Mouse (Mus musculus) limb, embryonic 15.5 days (tissue): ENCODE data around the gene Tab3. TPM values are rescaled to one million over a fixed set of nuclear protein-coding genes. Genes with fewer than 3 reads are reported as not detected.

Experiments
- ATAC-seq: fragments of 200-750 bp; cut with Nextera tagmentation; 2 replicates; pipeline ENCODE4 v1.8.0; 2017; ENCODE audit warnings: low read depth, moderate TSS enrichment; ENCODE audit not compliant: insufficient number of reproducible peaks, low FRiP score, low TSS enrichment
- H3K27ac ChIP-seq: fragments of 300-500 bp; sonication (generic); 2 replicates; pipeline ENCODE4 v1.5.1; 2015; ENCODE audit warnings: moderate library complexity, mild to moderate bottlenecking, inconsistent platforms
- H3K27me3 ChIP-seq: fragments of 300-500 bp; sonication (generic); 2 replicates; pipeline ENCODE4 v1.6.1; 2015; ENCODE audit warnings: inconsistent platforms
- H3K36me3 ChIP-seq: fragments of 300-500 bp; sonication (generic); 2 replicates; pipeline ENCODE4 v1.6.1; 2015; ENCODE audit warnings: inconsistent platforms
- H3K4me1 ChIP-seq: fragments of 300-500 bp; sonication (generic); 2 replicates; pipeline ENCODE4 v1.6.1; 2015; ENCODE audit warnings: inconsistent platforms
- H3K4me2 ChIP-seq: fragments of 300-500 bp; sonication (generic); 2 replicates; pipeline ENCODE4 v1.6.1; 2015; ENCODE audit warnings: mild to moderate bottlenecking, inconsistent platforms
- H3K4me3 ChIP-seq: fragments of 300-500 bp; sonication (generic); 2 replicates; pipeline ENCODE4 v1.5.1; 2015; ENCODE audit warnings: mild to moderate bottlenecking, inconsistent platforms
- H3K9ac ChIP-seq: fragments of 300-500 bp; sonication (generic); 2 replicates; pipeline ENCODE4 v1.6.1; 2015; ENCODE audit warnings: inconsistent platforms
- H3K9me3 ChIP-seq: fragments of 300-500 bp; sonication (generic); 2 replicates; pipeline ENCODE4 v1.6.1; 2016; ENCODE audit warnings: inconsistent platforms
- WGBS: fragments of 180-500 bp; shearing (Covaris S2); methylation state at CpG from one replicate; pipeline ENCODE4 v1.1.7; 2015; 5-methylcytosine and 5-hydroxymethylcytosine counted together
- polyA plus RNA-seq: library from polyadenylated mRNA; unstranded; fragments of >200 nt; fragmentation: Nextera tagmentation; extraction: Ambion mirVana; gene quantifications from 2 replicates; pipeline ENCODE4 v1.2.1, GENCODE M21; 2015

The Tab3 gene
- 2.8 and 3.9 TPM in 2 replicates for polyA plus RNA-seq

- H3K36me3 ChIP-seq: no peaks in the 10 kb centered on the region
- H3K27ac ChIP-seq: peak within 1 kb of the TSS; percentile 54; the same call in 1 of the 2 replicates
- H3K4me2 ChIP-seq: peak within 1 kb of the TSS; percentile 45
- 23% methylated on average over 64 of the region's 64 CpGs for WGBS
- no peaks in the 10 kb centered on the region for H3K4me1 ChIP-seq
- H3K9me3 ChIP-seq: no peaks in the 10 kb centered on the region
- H3K9ac ChIP-seq: peak within 1 kb of the TSS; percentile 68
- peak within 1 kb of the TSS; percentile 65 for H3K4me3 ChIP-seq
- H3K27me3 ChIP-seq: no peaks in the 10 kb centered on the region
- ATAC-seq: peak; percentile 95
Measured at GRCm38 (mm10) chrX:85573532-85574181, at the start of gene Tab3. TSS of gene Tab3 (plus strand) at chrX:85574022.

GRCm38 (mm10) chrX:85525545-85525944 is 48.3 kb upstream of the Tab3 start:
- no peak for ATAC-seq
- Histone ChIP-seq H3K27ac (no peak overlapping the region), H3K9ac (no peak overlapping the region), H3K4me1 (no peaks in the 10 kb centered on the region), H3K9me3 (no peaks in the 10 kb centered on the region), H3K4me3 (no peak overlapping the region), H3K36me3 (no peaks in the 10 kb centered on the region), H3K27me3 (no peaks in the 10 kb centered on the region), H3K4me2 (no peak overlapping the region)
- 54% methylated on average over 1 of the region's 1 CpGs for WGBS

GRCm38 (mm10) chrX:85526263-85527019 is 47.4 kb upstream of the Tab3 start:
- H3K4me3 ChIP-seq: no peak overlapping the region
- H3K9ac ChIP-seq: no peak overlapping the region
- no peak overlapping the region for H3K4me2 ChIP-seq
- no peak overlapping the region for H3K27ac ChIP-seq
- 62% methylated on average over 5 of the region's 5 CpGs for WGBS
- H3K36me3 ChIP-seq: no peaks in the 10 kb centered on the region
- no peaks in the 10 kb centered on the region for H3K27me3 ChIP-seq
- H3K9me3 ChIP-seq: no peaks in the 10 kb centered on the region
- no peaks in the 10 kb centered on the region for H3K4me1 ChIP-seq
- no peak for ATAC-seq

GRCm38 (mm10) chrX:85558931-85559330 is 14.9 kb upstream of the Tab3 start:
- WGBS: 84% methylated on average over 2 of the region's 2 CpGs
- no peak for ATAC-seq
- H3K4me2 ChIP-seq: no peak overlapping the region
- H3K9me3 ChIP-seq: no peaks in the 10 kb centered on the region
- H3K4me3 ChIP-seq: no peak overlapping the region
- H3K4me1 ChIP-seq: no peaks in the 10 kb centered on the region
- no peaks in the 10 kb centered on the region for H3K36me3 ChIP-seq
- H3K27me3 ChIP-seq: no peaks in the 10 kb centered on the region
- H3K9ac ChIP-seq: no peak overlapping the region
- H3K27ac ChIP-seq: no peak overlapping the region

DNA sequence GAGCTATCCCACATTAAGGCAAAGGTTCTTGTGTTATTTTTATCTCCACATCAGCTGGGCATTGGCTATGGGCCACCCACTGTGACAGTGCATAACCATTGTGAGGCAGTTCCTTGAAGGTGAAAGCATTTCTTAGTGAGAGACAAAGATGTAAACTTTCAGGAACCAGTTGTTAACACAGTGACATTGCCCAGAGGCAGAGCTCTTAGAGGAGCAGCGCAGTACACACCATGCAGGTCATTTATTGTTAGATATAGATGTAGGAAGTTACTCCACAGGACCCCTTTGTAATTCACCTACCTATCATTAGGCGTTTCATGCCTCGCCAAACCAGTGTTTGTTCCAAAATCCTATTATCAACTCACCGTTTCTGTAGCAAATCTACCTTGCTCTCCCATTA is 7.6 kb upstream of the Tab3 start:
- Histone ChIP-seq H3K36me3 (no peaks in the 10 kb centered on the region), H3K9me3 (no peaks in the 10 kb centered on the region), H3K27ac (no peak overlapping the region), H3K27me3 (no peaks in the 10 kb centered on the region), H3K9ac (no peak overlapping the region), H3K4me3 (no peak overlapping the region), H3K4me1 (no peaks in the 10 kb centered on the region), H3K4me2 (no peak overlapping the region)
- no peak for ATAC-seq
- WGBS: 86% methylated on average over 4 of the region's 4 CpGs

GRCm38 (mm10) chrX:85574182-85574541 is 340 bp downstream of the Tab3 start:
- no peaks in the 10 kb centered on the region for H3K9me3 ChIP-seq
- 16% methylated on average over 26 of the region's 34 CpGs for WGBS
- 0 out of 2 replicates have a peak overlapping the region, but pooled peaks have one; percentile 54 for H3K27ac ChIP-seq
- H3K27me3 ChIP-seq: no peaks in the 10 kb centered on the region
- H3K9ac ChIP-seq: peak overlapping the region; percentile 68
- peak overlapping the region; percentile 65 for H3K4me3 ChIP-seq
- ATAC-seq: peak; percentile 33; the same call in 1 of the 2 replicates
- no peaks in the 10 kb centered on the region for H3K4me1 ChIP-seq
- peak overlapping the region; percentile 45 for H3K4me2 ChIP-seq
- H3K36me3 ChIP-seq: no peaks in the 10 kb centered on the region

GRCm38 (mm10) chrX:85576310-85576709 is 2.5 kb downstream of the Tab3 start:
- H3K4me1 ChIP-seq: no peaks in the 10 kb centered on the region
- no peak overlapping the region for H3K27ac ChIP-seq
- H3K4me2 ChIP-seq: no peak overlapping the region
- H3K27me3 ChIP-seq: no peaks in the 10 kb centered on the region
- no peak for ATAC-seq
- no peak overlapping the region for H3K9ac ChIP-seq
- WGBS: 60% methylated on average over 6 of the region's 6 CpGs
- no peaks in the 10 kb centered on the region for H3K9me3 ChIP-seq
- H3K36me3 ChIP-seq: no peaks in the 10 kb centered on the region
- H3K4me3 ChIP-seq: no peak overlapping the region

DNA sequence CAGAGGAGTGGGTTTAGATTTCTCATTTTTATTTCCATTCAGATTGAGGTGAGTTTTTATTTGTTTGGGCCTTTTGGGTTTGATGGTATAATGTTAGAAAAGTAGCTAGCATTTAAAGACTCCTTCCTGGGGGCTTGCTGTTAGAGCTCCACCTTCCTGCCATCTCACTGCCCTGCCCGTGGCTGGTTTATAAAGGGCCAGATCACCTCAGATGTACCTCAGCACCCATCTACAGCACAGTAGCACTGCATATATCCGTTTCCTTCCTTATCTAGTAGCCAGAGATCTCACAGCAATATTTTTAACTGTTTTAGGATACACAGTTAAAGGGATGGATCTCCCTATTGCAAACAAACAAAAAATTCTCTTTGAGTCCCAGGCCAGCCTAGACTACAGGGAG is 6.9 kb downstream of the Tab3 start:
- Histone ChIP-seq H3K4me3 (no peak overlapping the region), H3K36me3 (no peaks in the 10 kb centered on the region), H3K27me3 (no peaks in the 10 kb centered on the region), H3K9ac (no peak overlapping the region), H3K27ac (no peak overlapping the region), H3K4me2 (no peak overlapping the region), H3K4me1 (no peaks in the 10 kb centered on the region), H3K9me3 (no peaks in the 10 kb centered on the region)
- no peak for ATAC-seq
- WGBS: 49% methylated on average over 2 of the region's 2 CpGs

GRCm38 (mm10) chrX:85582517-85582916 is 8.7 kb downstream of the Tab3 start:
- Histone ChIP-seq H3K4me2 (no peak overlapping the region), H3K4me1 (no peaks in the 10 kb centered on the region), H3K9ac (no peak overlapping the region), H3K36me3 (no peaks in the 10 kb centered on the region), H3K27ac (no peak overlapping the region), H3K4me3 (no peak overlapping the region), H3K9me3 (no peaks in the 10 kb centered on the region), H3K27me3 (no peaks in the 10 kb centered on the region)
- ATAC-seq: no peak
- 81% methylated on average over 1 of the region's 1 CpGs for WGBS

- Histone ChIP-seq H3K4me3 (no peak overlapping the region), H3K9me3 (no peaks in the 10 kb centered on the region), H3K27ac (no peak overlapping the region), H3K4me1 (no peaks in the 10 kb centered on the region), H3K27me3 (no peaks in the 10 kb centered on the region), H3K4me2 (no peak overlapping the region), H3K9ac (no peak overlapping the region), H3K36me3 (no peaks in the 10 kb centered on the region)
- ATAC-seq: no peak
Measured at GRCm38 (mm10) chrX:85585575-85585974, 11.8 kb downstream of the Tab3 start.

- Histone ChIP-seq H3K36me3 (no peaks in the 10 kb centered on the region), H3K27me3 (no peaks in the 10 kb centered on the region), H3K27ac (no peak overlapping the region), H3K4me3 (no peak overlapping the region), H3K9ac (no peak overlapping the region), H3K4me1 (no peaks in the 10 kb centered on the region), H3K4me2 (no peak overlapping the region), H3K9me3 (no peaks in the 10 kb centered on the region)
- 87% methylated on average over 2 of the region's 2 CpGs for WGBS
- ATAC-seq: no peak
Measured at GRCm38 (mm10) chrX:85614701-85615100, 40.9 kb downstream of the Tab3 start.

DNA sequence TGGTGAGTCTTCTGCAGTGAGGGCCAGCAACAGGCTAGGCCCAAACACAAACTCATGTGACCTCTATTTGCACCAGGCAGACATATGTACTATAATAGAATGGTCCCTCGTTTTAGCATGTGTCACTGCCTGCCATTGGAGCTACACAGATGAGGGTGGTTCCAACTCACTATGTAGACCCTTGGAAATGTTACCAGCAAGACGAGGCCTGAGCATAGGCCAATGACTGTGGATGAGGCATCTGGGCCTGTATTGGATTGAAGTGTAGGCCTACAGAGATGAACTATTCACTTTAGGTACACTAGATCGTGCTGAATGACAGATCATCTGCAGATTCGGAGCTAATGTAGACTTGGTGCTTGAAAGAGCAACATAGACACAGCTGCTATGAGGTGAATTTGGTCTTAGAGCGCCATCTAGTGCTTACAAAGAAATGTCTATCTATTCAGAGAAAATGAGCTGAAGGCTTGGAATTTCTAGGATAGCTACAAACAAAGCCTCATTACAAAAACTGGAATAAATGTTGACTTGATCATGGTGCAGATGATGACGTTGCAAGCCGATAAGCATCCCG is 72.5 kb downstream of the Tab3 start:
- WGBS: 33% methylated on average over 8 of the region's 8 CpGs
- Histone ChIP-seq H3K4me2 (no peak overlapping the region), H3K27me3 (no peaks in the 10 kb centered on the region), H3K9ac (no peak overlapping the region), H3K9me3 (no peaks in the 10 kb centered on the region), H3K36me3 (no peaks in the 10 kb centered on the region), H3K4me3 (no peak overlapping the region), H3K4me1 (no peaks in the 10 kb centered on the region), H3K27ac (no peak overlapping the region)
- ATAC-seq: no peak
